Mouse (Mus musculus) olfactory bulb, adult 2 months (tissue): ENCODE results near the gene Sdk2.

ENCODE experiments used
- CTCF ChIP-seq: fragments of 200-500 bp; IDR thresholded peaks from 2 replicates; pipeline ENCODE4 v1.5.1; 2012; ENCODE audit warnings: low read depth, mild to moderate bottlenecking, low read length, moderate library complexity; ENCODE audit not compliant: insufficient read depth
- POLR2A ChIP-seq: fragments of 200-500 bp; IDR thresholded peaks from 2 replicates; pipeline ENCODE4 v1.6.1; 2012; ENCODE audit warnings: mild to moderate bottlenecking, low read depth, low read length, moderate library complexity; ENCODE audit not compliant: insufficient read depth

GRCm38 (mm10) chr11:113784656-113785396 is 282.0 kb downstream of the Sdk2 start:
- TF ChIP-seq POLR2A (no peak), CTCF (no peak)
